Comparison of ENCODE assay signal across 12 mouse cellular contexts in genomic region chr2:59226383-59226782, GRCm38 (mm10).
"Had no signal": no experiment of that assay in that cellular context is flagged by ENCODE, and none has a peak within 500 bp of the region (broad histone marks: within the 10 kb centered on the region; RNA-seq: fewer than 3 reads in every experiment).

No protein-coding gene starts in this region.

- DNase-seq: kidney, adult 9 months; kidney, postnatal 36 days; left cerebral cortex, postnatal 4 days; lung, embryonic 14.5 days; lung, postnatal 10 days; lung, postnatal 4 days; midbrain, embryonic 14.5 days; right cerebral cortex, postnatal 4 days; spleen, adult 18-20 months; thymus, adult 18-20 months; thymus, postnatal 14 days had no signal

- ATAC-seq: liver, embryonic 12.5 days had no signal
